Mouse (Mus musculus): Measurements from ENCODE around the gene Canx. TPM values are rescaled to one million over a fixed set of nuclear protein-coding genes. Genes with fewer than 3 reads are reported as not detected.

The Canx gene
- polyA plus RNA-seq, 1 experiment, result 139 TPM

DNA sequence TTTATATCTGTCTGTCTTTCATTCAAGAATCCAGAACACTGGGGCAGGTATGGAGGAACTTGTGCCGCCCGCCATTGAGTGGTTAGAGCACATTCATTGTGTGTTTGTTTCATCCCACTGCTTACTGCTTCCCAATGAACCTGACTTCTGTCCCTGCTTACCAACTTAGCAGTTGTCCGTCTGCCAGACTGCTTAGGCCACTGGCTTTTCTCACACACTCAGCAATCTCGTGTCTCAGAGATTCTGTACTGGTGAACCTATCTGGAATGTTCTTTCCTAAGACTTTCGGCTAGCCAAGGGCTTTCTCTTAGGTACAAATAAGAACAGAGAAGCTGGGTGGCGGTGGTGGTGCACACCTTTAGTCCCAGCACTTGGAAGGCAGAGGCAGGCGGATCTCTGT lies 39.8 kb downstream of the Canx start:
- H3K79me2 ChIP-seq (ENCODE audit: control insufficient read depth, insufficient read depth), result peaks cover 96% of the 10 kb centered on the region
- peaks cover 6% of the 10 kb centered on the region for H3K36me3 ChIP-seq (ENCODE audit: control insufficient read depth, insufficient read depth)
- H3K27me3 ChIP-seq (ENCODE audit: control insufficient read depth, insufficient read depth, insufficient read length), result no peaks in the 10 kb centered on the region
- no peak overlapping the region for H3K4me2 ChIP-seq (ENCODE audit: low read depth)
- H3ac ChIP-seq (ENCODE audit: control insufficient read depth, insufficient read length), result no peak overlapping the region
- H3K4me3 ChIP-seq, result no peak overlapping the region
- TF ChIP-seq POLR2A (IDR thresholded peaks at IDR 0.05; ENCODE audit: insufficient read length, low read depth) (no peak), TCF12 (IDR thresholded peaks at IDR 0.05; ENCODE audit: insufficient read depth, poor library complexity, severe bottlenecking) (no peak), CEBPB (IDR thresholded peaks at IDR 0.05; ENCODE audit: insufficient read depth, poor library complexity, severe bottlenecking) (no peak), POLR2AphosphoS2 (IDR thresholded peaks at IDR 0.05; ENCODE audit: insufficient read length, low read depth) (no peak), MYOD1 (IDR thresholded peaks at IDR 0.05; ENCODE audit: control insufficient read depth in 1 of 3, insufficient read length in 2 of 3, low read depth in 2 of 3) (no peak), TCF3 (IDR thresholded peaks at IDR 0.05; ENCODE audit: insufficient read length, low read depth) (no peak), SRF (IDR thresholded peaks at IDR 0.05; ENCODE audit: control insufficient read depth, insufficient read length, low read depth) (no peak), MYOG (IDR thresholded peaks at IDR 0.05; ENCODE audit: control insufficient read depth in 1 of 3, insufficient read depth in 1 of 3, insufficient read length in 2 of 3, low read depth in 2 of 3) (no peak), REST (IDR thresholded peaks at IDR 0.05; ENCODE audit: insufficient read depth, insufficient read length) (no peak), MAX (IDR thresholded peaks at IDR 0.05; ENCODE audit: low read depth) (no peak), USF1 (IDR thresholded peaks at IDR 0.05; ENCODE audit: low read depth) (no peak), E2F4 (IDR thresholded peaks at IDR 0.05; ENCODE audit: insufficient read depth) (no peak)

GRCm38 (mm10) chr11:50285263-50285662 lies 40.2 kb downstream of the Canx start:
- Histone ChIP-seq H3K79me2 (ENCODE audit: control insufficient read depth, insufficient read depth) (peaks cover 96% of the 10 kb centered on the region), H3K4me2 (ENCODE audit: low read depth) (no peak overlapping the region), H3K4me3 (no peak overlapping the region), H3K36me3 (ENCODE audit: control insufficient read depth, insufficient read depth) (peaks cover 6% of the 10 kb centered on the region), H3ac (ENCODE audit: control insufficient read depth, insufficient read length) (no peak overlapping the region), H3K27me3 (ENCODE audit: control insufficient read depth, insufficient read depth, insufficient read length) (no peaks in the 10 kb centered on the region)
- no peak for TF ChIP-seq MYOG (IDR thresholded peaks at IDR 0.05; ENCODE audit: control insufficient read depth in 1 of 3, insufficient read depth in 1 of 3, insufficient read length in 2 of 3, low read depth in 2 of 3)
- no peak for TF ChIP-seq CEBPB (IDR thresholded peaks at IDR 0.05; ENCODE audit: insufficient read depth, poor library complexity, severe bottlenecking)
- no peak for TF ChIP-seq REST (IDR thresholded peaks at IDR 0.05; ENCODE audit: insufficient read depth, insufficient read length)
- TF ChIP-seq POLR2A (IDR thresholded peaks at IDR 0.05; ENCODE audit: insufficient read length, low read depth), result no peak
- TF ChIP-seq POLR2AphosphoS2 (IDR thresholded peaks at IDR 0.05; ENCODE audit: insufficient read length, low read depth), result no peak
- no peak for TF ChIP-seq SRF (IDR thresholded peaks at IDR 0.05; ENCODE audit: control insufficient read depth, insufficient read length, low read depth)
- no peak for TF ChIP-seq MAX (IDR thresholded peaks at IDR 0.05; ENCODE audit: low read depth)
- TF ChIP-seq TCF3 (IDR thresholded peaks at IDR 0.05; ENCODE audit: insufficient read length, low read depth), result no peak
- TF ChIP-seq MYOD1 (IDR thresholded peaks at IDR 0.05; ENCODE audit: control insufficient read depth in 1 of 3, insufficient read length in 2 of 3, low read depth in 2 of 3), result no peak
- TF ChIP-seq TCF12 (IDR thresholded peaks at IDR 0.05; ENCODE audit: insufficient read depth, poor library complexity, severe bottlenecking), result no peak
- no peak for TF ChIP-seq E2F4 (IDR thresholded peaks at IDR 0.05; ENCODE audit: insufficient read depth)
- no peak for TF ChIP-seq USF1 (IDR thresholded peaks at IDR 0.05; ENCODE audit: low read depth)

GRCm38 (mm10) chr11:50280053-50280452 lies 45.4 kb downstream of the Canx start:
- H3K27me3 ChIP-seq (ENCODE audit: control insufficient read depth, insufficient read depth, insufficient read length), result no peaks in the 10 kb centered on the region
- no peak for TF ChIP-seq POLR2AphosphoS2 (IDR thresholded peaks at IDR 0.05; ENCODE audit: insufficient read length, low read depth)
- TF ChIP-seq MYOG (IDR thresholded peaks at IDR 0.05; ENCODE audit: control insufficient read depth in 1 of 3, insufficient read depth in 1 of 3, insufficient read length in 2 of 3, low read depth in 2 of 3), result no peak
- no peak for TF ChIP-seq TCF12 (IDR thresholded peaks at IDR 0.05; ENCODE audit: insufficient read depth, poor library complexity, severe bottlenecking)
- no peak for TF ChIP-seq POLR2A (IDR thresholded peaks at IDR 0.05; ENCODE audit: insufficient read length, low read depth)
- TF ChIP-seq TCF3 (IDR thresholded peaks at IDR 0.05; ENCODE audit: insufficient read length, low read depth), result no peak
- TF ChIP-seq USF1 (IDR thresholded peaks at IDR 0.05; ENCODE audit: low read depth), result no peak
- TF ChIP-seq CEBPB (IDR thresholded peaks at IDR 0.05; ENCODE audit: insufficient read depth, poor library complexity, severe bottlenecking), result no peak
- TF ChIP-seq E2F4 (IDR thresholded peaks at IDR 0.05; ENCODE audit: insufficient read depth), result no peak
- no peak for TF ChIP-seq SRF (IDR thresholded peaks at IDR 0.05; ENCODE audit: control insufficient read depth, insufficient read length, low read depth)
- TF ChIP-seq REST (IDR thresholded peaks at IDR 0.05; ENCODE audit: insufficient read depth, insufficient read length), result no peak
- no peak for TF ChIP-seq MYOD1 (IDR thresholded peaks at IDR 0.05; ENCODE audit: control insufficient read depth in 1 of 3, insufficient read length in 2 of 3, low read depth in 2 of 3)
- H3K4me2 ChIP-seq (ENCODE audit: low read depth), result no peak overlapping the region
- H3K4me3 ChIP-seq, result no peak overlapping the region
- peaks cover 94% of the 10 kb centered on the region for H3K79me2 ChIP-seq (ENCODE audit: control insufficient read depth, insufficient read depth)
- H3K36me3 ChIP-seq (ENCODE audit: control insufficient read depth, insufficient read depth), result peaks cover 6% of the 10 kb centered on the region
- no peak overlapping the region for H3ac ChIP-seq (ENCODE audit: control insufficient read depth, insufficient read length)

GRCm38 (mm10) chr11:50279005-50279404 lies 46.5 kb downstream of the Canx start:
- H3K4me2 ChIP-seq (ENCODE audit: low read depth), result no peak overlapping the region
- H3K4me3 ChIP-seq, result no peak overlapping the region
- peaks cover 6% of the 10 kb centered on the region for H3K36me3 ChIP-seq (ENCODE audit: control insufficient read depth, insufficient read depth)
- no peak overlapping the region for H3ac ChIP-seq (ENCODE audit: control insufficient read depth, insufficient read length)
- TF ChIP-seq CEBPB (IDR thresholded peaks at IDR 0.05; ENCODE audit: insufficient read depth, poor library complexity, severe bottlenecking) (no peak), POLR2A (IDR thresholded peaks at IDR 0.05; ENCODE audit: insufficient read length, low read depth) (no peak), E2F4 (IDR thresholded peaks at IDR 0.05; ENCODE audit: insufficient read depth) (no peak), SRF (IDR thresholded peaks at IDR 0.05; ENCODE audit: control insufficient read depth, insufficient read length, low read depth) (no peak), MAX (IDR thresholded peaks at IDR 0.05; ENCODE audit: low read depth) (no peak), POLR2AphosphoS2 (IDR thresholded peaks at IDR 0.05; ENCODE audit: insufficient read length, low read depth) (no peak), MYOD1 (IDR thresholded peaks at IDR 0.05; ENCODE audit: control insufficient read depth in 1 of 3, insufficient read length in 2 of 3, low read depth in 2 of 3) (no peak), TCF3 (IDR thresholded peaks at IDR 0.05; ENCODE audit: insufficient read length, low read depth) (no peak), TCF12 (IDR thresholded peaks at IDR 0.05; ENCODE audit: insufficient read depth, poor library complexity, severe bottlenecking) (no peak), REST (IDR thresholded peaks at IDR 0.05; ENCODE audit: insufficient read depth, insufficient read length) (no peak), MYOG (IDR thresholded peaks at IDR 0.05; ENCODE audit: control insufficient read depth in 1 of 3, insufficient read depth in 1 of 3, insufficient read length in 2 of 3, low read depth in 2 of 3) (no peak), USF1 (IDR thresholded peaks at IDR 0.05; ENCODE audit: low read depth) (no peak)
- H3K27me3 ChIP-seq (ENCODE audit: control insufficient read depth, insufficient read depth, insufficient read length), result no peaks in the 10 kb centered on the region
- H3K79me2 ChIP-seq (ENCODE audit: control insufficient read depth, insufficient read depth), result peaks cover 96% of the 10 kb centered on the region
